Mouse (Mus musculus): ENCODE results near the gene Gins2. TPM values are rescaled to one million over a fixed set of nuclear protein-coding genes. Genes with fewer than 3 reads are reported as not detected.

Gene Gins2
- polyA plus RNA-seq, 1 experiment from 2014 or later, result 76.5 TPM

DNA sequence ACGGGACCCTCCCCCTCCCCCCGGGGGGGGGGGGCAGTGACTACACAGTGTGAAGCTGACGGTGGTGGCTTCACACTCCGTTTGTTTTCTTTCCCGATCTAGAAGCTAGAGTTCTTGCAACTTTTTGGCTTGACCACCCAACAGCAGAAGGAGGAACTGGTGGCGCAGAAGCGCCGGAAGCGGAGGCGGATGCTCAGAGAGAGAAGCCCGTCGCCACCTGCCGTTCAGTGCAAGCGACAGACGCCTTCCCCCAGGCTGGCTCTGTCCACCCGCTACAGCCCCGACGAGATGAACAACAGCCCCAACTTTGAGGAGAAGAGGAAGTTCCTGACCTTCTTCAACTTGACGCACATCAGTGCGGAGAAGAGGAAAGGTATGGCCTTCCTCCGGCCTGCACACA lies 16.6 kb downstream of the Gins2 start:
- Histone ChIP-seq H3K9ac (ENCODE audit: low read length) (no peak overlapping the region), H3K36me3 (ENCODE audit: control insufficient read depth, insufficient read depth, low read length) (peaks cover 49% of the 10 kb centered on the region), H3K27ac (ENCODE audit: low read length) (no peak overlapping the region), H3K27me3 (ENCODE audit: control insufficient read depth, insufficient read depth, low read length) (no peaks in the 10 kb centered on the region), H3K4me3 (replicated peaks; ENCODE audit: low read length) (no peak overlapping the region), H3K4me2 (ENCODE audit: low read depth, low read length) (no peak overlapping the region), H3K9me3 (replicated peaks; ENCODE audit: control insufficient read depth, low read length) (no peaks in the 10 kb centered on the region), H3K4me1 (ENCODE audit: control insufficient read depth, insufficient read depth, low read length) (no peaks in the 10 kb centered on the region)
- 88% methylated on average over 21 of the region's 21 CpGs for WGBS
- ATAC-seq (ENCODE audit: insufficient read depth, low FRiP score), result no peak

DNA sequence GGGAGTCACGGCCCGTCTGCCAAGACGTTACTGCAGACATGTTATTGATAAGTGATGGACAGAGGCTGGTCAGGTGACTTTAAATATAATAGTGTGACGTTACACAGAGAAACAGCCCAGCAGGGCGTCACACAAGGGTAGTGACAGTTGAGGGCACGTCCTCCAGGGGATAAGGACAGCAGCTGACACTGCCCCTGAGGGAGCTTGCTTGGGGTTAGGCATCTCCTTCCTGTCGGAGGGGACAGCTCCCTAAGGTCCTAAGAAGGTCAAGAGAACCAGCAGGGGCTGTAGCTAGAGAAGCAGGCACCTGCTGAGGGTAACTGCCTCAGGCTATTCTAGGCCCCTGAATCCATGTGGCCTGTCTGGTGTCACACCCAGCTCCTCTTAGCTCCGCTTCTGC lies 17.5 kb downstream of the Gins2 start:
- Histone ChIP-seq H3K4me1 (ENCODE audit: control insufficient read depth, insufficient read depth, low read length) (no peaks in the 10 kb centered on the region), H3K27ac (ENCODE audit: low read length) (no peak overlapping the region), H3K4me3 (replicated peaks; ENCODE audit: low read length) (no peak overlapping the region), H3K27me3 (ENCODE audit: control insufficient read depth, insufficient read depth, low read length) (no peaks in the 10 kb centered on the region), H3K9ac (ENCODE audit: low read length) (no peak overlapping the region), H3K36me3 (ENCODE audit: control insufficient read depth, insufficient read depth, low read length) (peaks cover 49% of the 10 kb centered on the region), H3K9me3 (replicated peaks; ENCODE audit: control insufficient read depth, low read length) (no peaks in the 10 kb centered on the region), H3K4me2 (ENCODE audit: low read depth, low read length) (no peak overlapping the region)
- 88% methylated on average over 8 of the region's 8 CpGs for WGBS
- ATAC-seq (ENCODE audit: insufficient read depth, low FRiP score), result no peak

DNA sequence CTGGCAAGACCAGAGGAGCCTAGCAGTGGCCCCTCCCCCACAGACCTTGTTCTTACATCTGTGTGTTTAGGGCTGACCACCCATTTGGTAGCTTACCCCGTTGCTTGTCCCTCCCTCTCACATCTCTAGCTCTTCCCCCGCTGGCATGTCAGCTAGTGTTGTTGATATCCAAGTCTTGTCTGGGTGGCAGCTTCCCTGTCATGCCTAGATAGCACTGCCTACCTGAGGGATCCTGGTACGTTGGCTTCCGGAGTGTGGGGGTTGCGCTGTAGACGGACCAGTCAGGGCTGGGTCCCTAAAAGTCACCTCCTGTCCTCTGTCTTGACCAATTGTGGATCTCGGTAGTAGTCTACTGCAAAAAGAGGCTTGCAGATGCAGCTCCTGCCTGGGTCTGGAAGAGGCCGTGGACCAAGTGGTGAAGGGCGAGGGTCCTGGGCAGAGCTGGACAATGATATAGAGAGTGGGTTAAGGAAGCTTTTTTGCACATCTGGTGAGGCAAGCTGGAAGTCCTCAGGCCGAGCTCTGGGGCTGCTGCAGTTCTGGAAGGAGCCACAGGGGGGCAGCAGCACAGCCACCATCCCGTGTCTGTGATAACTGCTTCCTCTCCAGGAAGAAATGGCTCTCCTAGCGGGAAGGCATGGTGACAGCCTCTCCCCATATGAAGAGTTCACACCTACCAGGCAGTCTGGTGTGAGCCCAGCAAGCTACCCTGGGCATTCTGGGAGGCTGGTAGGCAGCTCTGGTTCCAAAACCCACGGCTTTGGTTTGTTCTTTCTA lies 19.0 kb downstream of the Gins2 start:
- 58% methylated on average over 13 of the region's 13 CpGs for WGBS
- H3K27me3 ChIP-seq (ENCODE audit: control insufficient read depth, insufficient read depth, low read length), result no peaks in the 10 kb centered on the region

DNA sequence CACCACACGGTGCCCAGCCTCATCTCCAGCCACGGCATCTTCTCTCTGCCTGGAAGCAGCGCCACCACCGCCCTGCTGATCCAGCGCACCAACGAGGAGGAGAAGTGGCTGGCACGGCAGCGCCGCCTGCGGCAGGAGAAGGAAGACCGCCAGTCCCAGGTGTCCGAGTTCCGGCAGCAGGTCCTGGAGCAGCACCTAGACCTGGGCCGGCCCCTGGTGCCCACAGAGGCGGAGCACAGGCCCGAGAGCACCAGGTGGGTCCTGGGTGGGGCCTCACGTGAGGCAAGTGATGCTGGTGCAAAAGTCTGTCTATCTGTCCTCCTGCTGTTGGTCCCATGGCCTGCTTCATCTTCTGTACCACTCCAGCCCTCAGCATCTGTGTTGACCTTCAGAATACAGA lies 20.0 kb downstream of the Gins2 start:
- Histone ChIP-seq H3K27ac (ENCODE audit: low read length) (no peak overlapping the region), H3K36me3 (ENCODE audit: control insufficient read depth, insufficient read depth, low read length) (peaks cover 48% of the 10 kb centered on the region), H3K9me3 (replicated peaks; ENCODE audit: control insufficient read depth, low read length) (no peaks in the 10 kb centered on the region), H3K4me2 (ENCODE audit: low read depth, low read length) (no peak overlapping the region), H3K9ac (ENCODE audit: low read length) (no peak overlapping the region), H3K27me3 (ENCODE audit: control insufficient read depth, insufficient read depth, low read length) (no peaks in the 10 kb centered on the region), H3K4me1 (ENCODE audit: control insufficient read depth, insufficient read depth, low read length) (peaks cover 13% of the 10 kb centered on the region), H3K4me3 (replicated peaks; ENCODE audit: low read length) (no peak overlapping the region)
- WGBS, result 92% methylated on average over 17 of the region's 17 CpGs
- ATAC-seq (ENCODE audit: insufficient read depth, low FRiP score), result no peak

More for the DNA sequence above, 19.0 kb downstream of the Gins2 start:
- H3K27ac ChIP-seq (ENCODE audit: low read length), result no peak overlapping the region
- H3K4me3 ChIP-seq (replicated peaks; ENCODE audit: low read length), result no peak overlapping the region
- peaks cover 6% of the 10 kb centered on the region for H3K4me1 ChIP-seq (ENCODE audit: control insufficient read depth, insufficient read depth, low read length)
- no peak overlapping the region for H3K4me2 ChIP-seq (ENCODE audit: low read depth, low read length)
- ATAC-seq (ENCODE audit: insufficient read depth, low FRiP score), result no peak
- H3K36me3 ChIP-seq (ENCODE audit: control insufficient read depth, insufficient read depth, low read length), result peaks cover 53% of the 10 kb centered on the region
- no peaks in the 10 kb centered on the region for H3K9me3 ChIP-seq (replicated peaks; ENCODE audit: control insufficient read depth, low read length)
- no peak overlapping the region for H3K9ac ChIP-seq (ENCODE audit: low read length)

DNA sequence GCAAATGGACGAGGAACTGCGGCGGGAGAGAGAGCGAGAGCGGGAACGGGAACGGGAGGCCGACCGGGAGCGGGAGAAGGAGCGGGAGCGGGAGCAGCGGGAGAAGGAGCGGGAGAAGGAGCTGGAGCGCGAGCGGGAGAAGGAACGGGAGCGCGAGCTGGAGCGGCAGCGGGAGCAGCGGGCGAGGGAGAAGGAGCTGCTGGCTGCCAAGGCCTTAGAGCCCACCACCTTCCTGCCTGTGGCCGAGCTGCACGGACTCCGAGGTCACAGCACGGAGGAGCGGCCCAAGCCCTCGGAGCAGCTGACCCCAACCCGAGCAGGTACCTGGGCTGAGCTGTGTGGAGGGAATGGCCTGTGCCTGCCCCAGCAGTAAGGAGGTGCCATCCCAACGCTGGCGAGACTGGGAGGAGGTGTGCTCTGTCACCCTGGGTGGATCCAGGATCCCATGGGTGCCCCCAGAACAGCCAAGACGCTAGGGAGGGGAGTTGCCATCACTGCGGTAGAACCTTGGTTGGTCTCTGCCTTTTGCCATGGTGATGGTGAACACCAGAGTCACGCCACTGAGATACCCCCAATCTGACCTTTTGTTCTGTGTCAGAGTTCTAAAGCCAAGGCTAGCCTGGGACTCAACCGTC lies 20.8 kb downstream of the Gins2 start:
- Histone ChIP-seq H3K36me3 (ENCODE audit: control insufficient read depth, insufficient read depth, low read length) (peaks cover 41% of the 10 kb centered on the region), H3K9me3 (replicated peaks; ENCODE audit: control insufficient read depth, low read length) (no peaks in the 10 kb centered on the region), H3K4me1 (ENCODE audit: control insufficient read depth, insufficient read depth, low read length) (peaks cover 21% of the 10 kb centered on the region), H3K4me3 (replicated peaks; ENCODE audit: low read length) (no peak overlapping the region), H3K27me3 (ENCODE audit: control insufficient read depth, insufficient read depth, low read length) (no peaks in the 10 kb centered on the region), H3K4me2 (ENCODE audit: low read depth, low read length) (no peak overlapping the region), H3K9ac (ENCODE audit: low read length) (no peak overlapping the region), H3K27ac (ENCODE audit: low read length) (no peak overlapping the region)
- ATAC-seq (ENCODE audit: insufficient read depth, low FRiP score), result no peak
- WGBS, result 95% methylated on average over 37 of the region's 37 CpGs

DNA sequence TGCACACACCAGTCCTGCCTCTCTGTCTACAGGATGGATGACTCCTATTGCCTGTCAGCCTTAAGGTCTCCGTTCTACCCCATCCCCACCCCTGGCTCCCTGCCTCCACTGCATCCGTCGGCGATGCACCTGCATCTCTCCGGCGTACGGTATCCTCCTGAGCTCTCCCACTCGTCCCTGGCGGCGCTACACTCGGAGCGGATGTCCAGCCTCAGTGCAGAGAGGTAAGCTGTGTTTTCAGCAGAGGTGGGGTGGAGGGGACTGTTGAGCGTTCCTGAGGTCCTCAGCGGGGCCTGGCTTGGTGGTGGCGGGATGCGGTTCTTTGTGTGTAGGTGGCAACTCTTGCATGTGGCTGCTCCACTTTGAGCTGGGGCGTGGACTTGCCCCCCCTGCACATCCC lies 21.4 kb downstream of the Gins2 start:
- Histone ChIP-seq H3K27me3 (ENCODE audit: control insufficient read depth, insufficient read depth, low read length) (no peaks in the 10 kb centered on the region), H3K4me2 (ENCODE audit: low read depth, low read length) (no peak overlapping the region), H3K4me3 (replicated peaks; ENCODE audit: low read length) (no peak overlapping the region), H3K36me3 (ENCODE audit: control insufficient read depth, insufficient read depth, low read length) (peaks cover 39% of the 10 kb centered on the region), H3K27ac (ENCODE audit: low read length) (no peak overlapping the region), H3K9ac (ENCODE audit: low read length) (no peak overlapping the region), H3K9me3 (replicated peaks; ENCODE audit: control insufficient read depth, low read length) (no peaks in the 10 kb centered on the region), H3K4me1 (ENCODE audit: control insufficient read depth, insufficient read depth, low read length) (peaks cover 26% of the 10 kb centered on the region)
- 97% methylated on average over 17 of the region's 17 CpGs for WGBS
- no peak for ATAC-seq (ENCODE audit: insufficient read depth, low FRiP score)

DNA sequence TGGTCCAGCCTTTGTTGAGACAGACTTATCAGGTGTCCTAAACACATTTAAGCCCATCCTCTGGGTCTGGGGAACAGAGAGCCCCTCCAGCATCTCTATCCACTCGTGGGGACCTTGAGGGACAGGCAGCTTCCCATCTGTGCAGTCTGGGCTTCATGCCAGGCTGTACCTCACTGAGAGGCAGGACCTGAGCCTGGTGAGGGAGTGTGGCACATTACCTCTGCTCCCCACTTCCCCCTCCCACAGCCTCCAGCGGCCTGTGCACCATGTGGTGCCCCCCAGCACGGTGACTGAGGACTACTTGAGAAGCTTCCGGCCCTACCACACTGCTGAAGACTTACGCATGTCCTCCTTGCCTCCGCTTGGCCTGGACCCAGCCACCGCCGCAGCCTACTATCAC lies 22.4 kb downstream of the Gins2 start:
- Histone ChIP-seq H3K36me3 (ENCODE audit: control insufficient read depth, insufficient read depth, low read length) (peaks cover 39% of the 10 kb centered on the region), H3K4me2 (ENCODE audit: low read depth, low read length) (no peak overlapping the region), H3K4me3 (replicated peaks; ENCODE audit: low read length) (no peak overlapping the region), H3K9me3 (replicated peaks; ENCODE audit: control insufficient read depth, low read length) (no peaks in the 10 kb centered on the region), H3K4me1 (ENCODE audit: control insufficient read depth, insufficient read depth, low read length) (peaks cover 31% of the 10 kb centered on the region), H3K27me3 (ENCODE audit: control insufficient read depth, insufficient read depth, low read length) (no peaks in the 10 kb centered on the region), H3K9ac (ENCODE audit: low read length) (no peak overlapping the region), H3K27ac (ENCODE audit: low read length) (no peak overlapping the region)
- ATAC-seq (ENCODE audit: insufficient read depth, low FRiP score), result no peak
- WGBS, result 85% methylated on average over 8 of the region's 8 CpGs

DNA sequence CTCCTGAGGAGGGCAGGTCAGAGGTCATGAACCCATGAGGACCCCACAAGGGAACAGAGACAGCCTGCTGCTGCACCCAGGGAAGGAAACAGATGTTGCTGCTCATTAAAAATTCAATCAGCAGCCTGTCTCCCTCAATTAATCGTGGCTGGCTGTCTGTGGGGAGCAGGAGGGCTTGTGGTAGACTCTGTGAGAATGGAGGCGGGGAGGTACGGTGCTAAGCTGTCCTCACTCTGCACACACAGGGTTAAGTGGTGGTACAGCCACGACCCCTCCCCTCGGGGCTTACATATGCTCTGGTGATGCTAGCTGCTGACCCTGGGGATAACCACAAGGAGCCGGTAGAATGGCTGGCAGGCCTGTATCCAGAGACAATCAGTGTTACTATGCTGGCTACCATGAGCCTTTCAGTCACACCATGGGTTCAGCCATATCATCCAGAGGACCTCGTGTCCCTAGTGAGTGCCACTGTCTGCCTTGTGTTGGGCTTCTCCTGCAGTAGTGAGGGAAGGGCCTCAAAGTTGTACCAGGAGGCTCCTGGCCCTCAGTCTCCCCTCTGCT lies 23.9 kb downstream of the Gins2 start:
- Histone ChIP-seq H3K27ac (ENCODE audit: low read length) (no peak overlapping the region), H3K9ac (ENCODE audit: low read length) (peak overlapping the region; percentile 43; the same call in 1 of the 2 replicates), H3K4me1 (ENCODE audit: control insufficient read depth, insufficient read depth, low read length) (peaks cover 31% of the 10 kb centered on the region), H3K27me3 (ENCODE audit: control insufficient read depth, insufficient read depth, low read length) (no peaks in the 10 kb centered on the region), H3K36me3 (ENCODE audit: control insufficient read depth, insufficient read depth, low read length) (peaks cover 32% of the 10 kb centered on the region), H3K4me2 (ENCODE audit: low read depth, low read length) (no peak overlapping the region), H3K4me3 (replicated peaks; ENCODE audit: low read length) (no peak overlapping the region), H3K9me3 (replicated peaks; ENCODE audit: control insufficient read depth, low read length) (no peaks in the 10 kb centered on the region)
- ATAC-seq (ENCODE audit: insufficient read depth, low FRiP score), result no peak
- 41% methylated on average over 7 of the region's 7 CpGs for WGBS
